Mouse (Mus musculus): ENCODE measurements around the gene Gm21876. TPM values are rescaled to one million over a fixed set of nuclear protein-coding genes. Genes with fewer than 3 reads are reported as not detected.
"Not testable (repeated sequence)": the region's sequence is repeated elsewhere in the genome, so short reads cannot be mapped to it uniquely, and the experiment has no call there.

The Gm21876 gene
- total RNA-seq (2014; rRNA removed; ENCODE audit: low replicate concordance) (not detected in 2 replicates), polyA plus RNA-seq (2015; fragmentation: Nextera tagmentation; extraction: Ambion mirVana) (not detected in 2 replicates)

GRCm38 (mm10) chrX:21175553-21175952, at the start of gene Gm21876:
TSS of gene Gm21876 (minus strand) at chrX:21175653.
- DNase-seq (ENCODE audit: low spot score) (no peak), ATAC-seq (ENCODE audit: insufficient read depth, low read depth) (no peak)
- H3K27me3 ChIP-seq (ENCODE audit: control insufficient read depth, insufficient read depth, low read length), result no peaks in the 10 kb centered on the region
- no peaks in the 10 kb centered on the region for H3K9me3 ChIP-seq (replicated peaks; ENCODE audit: control insufficient read depth, low read length)
- 44% methylated on average over 3 of the region's 3 CpGs for WGBS
- H3K9ac ChIP-seq (replicated peaks; ENCODE audit: low read depth, low read length), result no peak within 1 kb of the TSS
- H3K36me3 ChIP-seq (replicated peaks; ENCODE audit: control insufficient read depth, insufficient read depth, low read length), result no peaks in the 10 kb centered on the region
- TF ChIP-seq EP300 (IDR thresholded peaks at IDR 0.05; ENCODE audit: low read depth) (no peak), CTCF (IDR thresholded peaks at IDR 0.05; ENCODE audit: low read depth) (no peak)
- H3K4me1 ChIP-seq (ENCODE audit: control insufficient read depth, insufficient read depth), result no peaks in the 10 kb centered on the region
- no peak within 1 kb of the TSS for H3K27ac ChIP-seq (ENCODE audit: low read depth)
- no peak within 1 kb of the TSS for H3K4me3 ChIP-seq (ENCODE audit: low read depth, low read length)
- H3K4me2 ChIP-seq (ENCODE audit: low read depth, low read length), result no peak within 1 kb of the TSS

- TF ChIP-seq EP300 (IDR thresholded peaks at IDR 0.05; ENCODE audit: low read depth) (no peak), CTCF (IDR thresholded peaks at IDR 0.05; ENCODE audit: low read depth) (no peak)
- Histone ChIP-seq H3K9me3 (replicated peaks; ENCODE audit: control insufficient read depth, low read length) (no peaks in the 10 kb centered on the region), H3K4me3 (ENCODE audit: low read depth, low read length) (no peak overlapping the region), H3K36me3 (replicated peaks; ENCODE audit: control insufficient read depth, insufficient read depth, low read length) (no peaks in the 10 kb centered on the region), H3K27me3 (ENCODE audit: control insufficient read depth, insufficient read depth, low read length) (no peaks in the 10 kb centered on the region), H3K27ac (ENCODE audit: low read depth) (no peak overlapping the region), H3K9ac (replicated peaks; ENCODE audit: low read depth, low read length) (no peak overlapping the region), H3K4me1 (ENCODE audit: control insufficient read depth, insufficient read depth) (no peaks in the 10 kb centered on the region), H3K4me2 (ENCODE audit: low read depth, low read length) (no peak overlapping the region)
- WGBS, result 41% methylated on average over 3 of the region's 3 CpGs
- ATAC-seq (ENCODE audit: insufficient read depth, low read depth), result no peak
- DNase-seq (ENCODE audit: low spot score), result no peak
These were observed 45.0 kb upstream of the Gm21876 start for GRCm38 (mm10) chrX:21220422-21220821.

- not testable (repeated sequence) for H3K4me3 ChIP-seq (ENCODE audit: low read depth, low read length); H3K27me3 ChIP-seq (ENCODE audit: control insufficient read depth, insufficient read depth, low read length); H3K4me2 ChIP-seq (ENCODE audit: low read depth, low read length); H3K27ac ChIP-seq (ENCODE audit: low read depth); H3K36me3 ChIP-seq (replicated peaks; ENCODE audit: control insufficient read depth, insufficient read depth, low read length); ATAC-seq (ENCODE audit: insufficient read depth, low read depth); H3K9me3 ChIP-seq (replicated peaks; ENCODE audit: control insufficient read depth, low read length); H3K9ac ChIP-seq (replicated peaks; ENCODE audit: low read depth, low read length); DNase-seq (ENCODE audit: low spot score); H3K4me1 ChIP-seq (ENCODE audit: control insufficient read depth, insufficient read depth)
- WGBS, result 85% methylated on average over 25 of the region's 25 CpGs
These were observed 28.8 kb downstream of the Gm21876 start for GRCm38 (mm10) chrX:21146675-21147074.

Other genes starting within 250 kb of the Gm21876 start
- gene Cfp, start 244.1 kb downstream of the Gm21876 start, total RNA-seq (2014; rRNA removed; ENCODE audit: low replicate concordance), result 7.2 and 8.4 TPM in 2 replicates
- gene Cfp, start 244.1 kb downstream of the Gm21876 start, polyA plus RNA-seq (2015; fragmentation: Nextera tagmentation; extraction: Ambion mirVana), result 3.2 and 3.7 TPM in 2 replicates
- 21.7 and 22.8 TPM in 2 replicates for gene Elk1, start 225.0 kb downstream of the Gm21876 start, total RNA-seq (2014; rRNA removed; ENCODE audit: low replicate concordance)
- gene Elk1, start 225.0 kb downstream of the Gm21876 start, polyA plus RNA-seq (2015; fragmentation: Nextera tagmentation; extraction: Ambion mirVana), result 6.6 and 7.0 TPM in 2 replicates
- gene Uxt, start 213.6 kb downstream of the Gm21876 start, total RNA-seq (2014; rRNA removed; ENCODE audit: low replicate concordance), result 35.1 and 71.3 TPM in 2 replicates
- 78.7 and 78.9 TPM in 2 replicates for gene Uxt, start 213.6 kb downstream of the Gm21876 start, polyA plus RNA-seq (2015; fragmentation: Nextera tagmentation; extraction: Ambion mirVana)
- 2.4 and 5.4 TPM in 2 replicates for gene Zfp182, start 113.3 kb downstream of the Gm21876 start, total RNA-seq (2014; rRNA removed; ENCODE audit: low replicate concordance)
- gene Zfp182, start 113.3 kb downstream of the Gm21876 start, polyA plus RNA-seq (2015; fragmentation: Nextera tagmentation; extraction: Ambion mirVana), result 2.2 and 2.7 TPM in 2 replicates
- gene Spaca5, start 107.2 kb downstream of the Gm21876 start, total RNA-seq (2014; rRNA removed; ENCODE audit: low replicate concordance), result not detected in 2 replicates
- gene Spaca5, start 107.2 kb downstream of the Gm21876 start, polyA plus RNA-seq (2015; fragmentation: Nextera tagmentation; extraction: Ambion mirVana), result not detected in 2 replicates
- 0.35 TPM in 1 of 2 replicates, not detected in the other for gene Zfp300, start 86.1 kb downstream of the Gm21876 start, total RNA-seq (2014; rRNA removed; ENCODE audit: low replicate concordance)
- gene Zfp300, start 86.1 kb downstream of the Gm21876 start, polyA plus RNA-seq (2015; fragmentation: Nextera tagmentation; extraction: Ambion mirVana), result 0.22 and 0.51 TPM in 2 replicates
- not detected in 2 replicates for gene Ssxa1, start 59.8 kb downstream of the Gm21876 start, total RNA-seq (2014; rRNA removed; ENCODE audit: low replicate concordance)
- not detected in 2 replicates for gene Ssxa1, start 59.8 kb downstream of the Gm21876 start, polyA plus RNA-seq (2015; fragmentation: Nextera tagmentation; extraction: Ambion mirVana)

Measured in heart, postnatal 0 days (tissue).